Mouse (Mus musculus): ENCODE data around the gene Enkd1. TPM values are rescaled to one million over a fixed set of nuclear protein-coding genes. Genes with fewer than 3 reads are reported as not detected.
A peak's percentile ranks its signal among the peaks of the same experiment; 100 is the strongest.

Enkd1 gene
- polyA plus RNA-seq, 1 experiment = 9.1 TPM

DNA sequence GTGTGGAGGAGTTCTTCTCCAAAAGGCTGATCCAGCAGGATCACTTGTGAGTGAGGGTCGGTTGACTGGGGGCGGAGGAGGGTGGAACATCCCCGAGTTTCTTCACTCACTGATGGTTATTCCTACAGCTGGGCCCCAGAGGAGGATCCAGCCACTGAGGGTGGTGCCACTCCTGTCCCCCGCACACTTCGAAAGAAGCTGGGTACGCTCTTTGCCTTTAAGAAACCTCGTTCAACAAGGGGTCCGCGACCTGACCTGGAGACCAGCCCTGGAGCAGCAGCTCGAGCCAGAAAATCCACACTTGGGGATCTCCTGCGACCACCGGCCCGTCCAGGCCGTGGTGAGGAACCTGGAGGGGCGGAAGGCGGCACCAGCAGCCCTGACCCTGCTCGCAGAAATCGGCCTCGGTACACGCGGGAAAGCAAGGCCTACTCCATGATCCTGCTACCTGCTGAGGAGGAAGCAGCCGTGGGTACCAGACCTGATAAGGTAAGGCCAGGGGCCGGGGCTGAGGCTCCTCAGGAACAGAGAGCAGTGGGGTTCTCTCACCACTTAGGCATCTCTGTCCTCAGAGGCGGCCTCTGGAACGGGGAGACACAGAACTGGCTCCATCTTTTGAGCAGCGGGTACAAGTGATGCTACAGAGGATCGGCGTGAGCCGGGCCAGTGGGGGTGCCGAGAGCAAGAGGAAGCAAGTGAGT is 12.8 kb downstream of the Enkd1 start:
- H3K4me1 ChIP-seq (ENCODE audit: control insufficient read depth, insufficient read depth, low read length) = no peaks in the 10 kb centered on the region; the same call in 1 of the 2 replicates

DNA sequence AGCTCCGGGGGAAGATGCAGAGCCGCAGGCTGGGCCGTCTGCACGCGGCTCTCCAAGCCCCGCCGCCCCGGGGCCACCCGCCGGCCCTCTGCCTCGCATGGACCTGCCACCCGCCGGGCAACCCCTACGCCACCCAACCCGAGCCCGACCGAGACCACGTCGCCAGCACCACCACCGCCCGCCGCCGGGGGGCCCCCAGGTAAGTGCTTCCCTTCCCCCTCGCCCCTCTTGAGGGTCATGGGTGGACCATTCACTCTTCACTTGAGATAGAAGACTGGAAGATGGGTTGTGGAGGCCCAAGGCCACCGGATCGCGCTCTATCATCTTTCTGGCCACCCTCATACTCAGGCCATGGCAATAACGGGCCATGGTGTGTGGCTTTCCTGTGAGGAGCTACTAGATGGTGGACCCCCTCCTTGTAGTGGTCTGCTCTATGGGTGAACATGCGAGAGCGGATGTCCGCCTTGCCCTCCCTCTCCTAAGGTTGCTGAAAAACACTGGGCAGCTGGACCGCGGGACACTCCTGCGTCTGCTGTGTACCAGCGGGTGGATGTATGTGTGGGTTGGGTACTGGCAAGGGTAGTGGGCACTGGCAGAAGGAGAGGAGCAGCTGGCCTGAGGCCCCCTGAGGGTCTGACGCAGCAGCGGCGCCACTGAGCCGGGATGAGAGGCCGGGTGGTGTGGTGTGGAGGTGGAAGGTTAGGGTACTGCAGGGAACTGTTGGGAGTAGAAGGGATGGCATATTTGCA is 13.8 kb downstream of the Enkd1 start:
- TF ChIP-seq CTCF (IDR thresholded peaks at IDR 0.05; ENCODE audit: borderline replicate concordance, insufficient read depth, low read length) (no peak), POLR2A (IDR thresholded peaks at IDR 0.05; ENCODE audit: low read depth, low read length) (no peak)
- no peak overlapping the region for H3K27ac ChIP-seq (ENCODE audit: insufficient read depth, low read length)
- H3K4me3 ChIP-seq (ENCODE audit: insufficient read depth, low read length) = 0 out of 2 replicates have a peak overlapping the region, but pooled peaks have one; percentile 16
- no peaks in the 10 kb centered on the region for H3K4me1 ChIP-seq (ENCODE audit: control insufficient read depth, insufficient read depth, low read length)

More for the DNA sequence above, 12.8 kb downstream of the Enkd1 start:
- no peak overlapping the region for H3K4me3 ChIP-seq (ENCODE audit: insufficient read depth, low read length)
- H3K27ac ChIP-seq (ENCODE audit: insufficient read depth, low read length) = no peak overlapping the region
- TF ChIP-seq CTCF (IDR thresholded peaks at IDR 0.05; ENCODE audit: borderline replicate concordance, insufficient read depth, low read length) (no peak), POLR2A (IDR thresholded peaks at IDR 0.05; ENCODE audit: low read depth, low read length) (no peak)

DNA sequence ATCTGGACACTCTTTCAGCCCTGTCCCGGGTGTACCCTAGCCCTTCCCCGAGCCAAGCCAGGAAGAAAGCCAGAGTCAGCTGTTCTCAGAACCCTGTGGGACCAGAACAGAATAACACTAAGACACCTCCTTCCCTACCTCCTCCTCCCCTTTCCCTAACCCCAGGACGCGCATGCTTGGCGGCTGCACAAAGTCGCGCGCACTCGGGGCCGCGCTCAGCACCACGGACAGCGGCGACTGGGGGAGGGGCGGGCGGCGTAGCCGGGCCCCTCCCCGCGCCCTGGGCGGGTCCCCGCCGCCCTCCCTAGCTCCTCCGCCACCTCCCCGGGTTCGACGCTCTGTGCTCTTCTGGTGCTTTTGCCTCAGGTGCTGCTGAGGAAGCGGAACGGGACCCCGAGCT is 14.4 kb downstream of the Enkd1 start:
- no peak for TF ChIP-seq POLR2A (IDR thresholded peaks at IDR 0.05; ENCODE audit: low read depth, low read length)
- TF ChIP-seq CTCF (IDR thresholded peaks at IDR 0.05; ENCODE audit: borderline replicate concordance, insufficient read depth, low read length) = no peak
- 0 out of 2 replicates have a peak overlapping the region, but pooled peaks have one; percentile 16 for H3K4me3 ChIP-seq (ENCODE audit: insufficient read depth, low read length)
- no peak overlapping the region for H3K27ac ChIP-seq (ENCODE audit: insufficient read depth, low read length)
- H3K4me1 ChIP-seq (ENCODE audit: control insufficient read depth, insufficient read depth, low read length) = no peaks in the 10 kb centered on the region

DNA sequence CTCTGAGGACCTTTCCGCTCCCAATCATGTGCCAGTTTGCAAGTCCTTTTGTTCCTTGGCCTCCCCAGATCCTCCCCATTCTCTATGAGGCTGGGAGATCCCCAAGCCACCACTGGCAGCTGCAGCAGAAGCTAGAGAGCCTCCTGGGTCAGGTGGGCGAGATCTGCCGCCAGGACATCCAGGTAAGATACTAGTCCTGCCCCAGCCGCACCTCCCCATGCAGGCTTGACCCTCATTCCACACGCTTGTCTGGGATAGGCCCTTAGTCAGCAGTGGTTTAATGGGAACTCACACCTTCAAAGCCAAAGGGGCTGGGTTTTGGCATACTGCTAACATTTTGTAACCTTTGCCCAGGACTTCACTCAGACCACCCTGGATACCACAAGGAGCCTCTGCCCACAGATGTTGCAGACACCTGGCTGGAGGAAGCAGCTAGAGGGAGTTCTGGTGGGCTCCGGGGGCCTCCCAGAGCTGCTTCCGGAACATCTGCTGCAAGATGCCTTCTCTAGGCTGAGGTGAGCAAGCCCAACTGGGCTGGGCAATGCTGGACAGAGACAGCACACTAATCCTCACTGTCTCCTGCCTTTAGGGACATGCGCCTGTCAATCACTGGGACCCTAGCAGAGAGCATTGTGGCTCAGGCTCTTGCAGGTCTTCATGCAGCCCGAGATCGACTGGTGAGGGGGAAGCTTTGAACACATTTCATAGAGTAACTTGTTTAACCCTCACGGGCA is 15.4 kb downstream of the Enkd1 start:
- Histone ChIP-seq H3K4me3 (ENCODE audit: insufficient read depth, low read length) (no peak overlapping the region), H3K4me1 (ENCODE audit: control insufficient read depth, insufficient read depth, low read length) (no peaks in the 10 kb centered on the region), H3K27ac (ENCODE audit: insufficient read depth, low read length) (no peak overlapping the region)
- TF ChIP-seq CTCF (IDR thresholded peaks at IDR 0.05; ENCODE audit: borderline replicate concordance, insufficient read depth, low read length) = no peak
- TF ChIP-seq POLR2A (IDR thresholded peaks at IDR 0.05; ENCODE audit: low read depth, low read length) = no peak

DNA sequence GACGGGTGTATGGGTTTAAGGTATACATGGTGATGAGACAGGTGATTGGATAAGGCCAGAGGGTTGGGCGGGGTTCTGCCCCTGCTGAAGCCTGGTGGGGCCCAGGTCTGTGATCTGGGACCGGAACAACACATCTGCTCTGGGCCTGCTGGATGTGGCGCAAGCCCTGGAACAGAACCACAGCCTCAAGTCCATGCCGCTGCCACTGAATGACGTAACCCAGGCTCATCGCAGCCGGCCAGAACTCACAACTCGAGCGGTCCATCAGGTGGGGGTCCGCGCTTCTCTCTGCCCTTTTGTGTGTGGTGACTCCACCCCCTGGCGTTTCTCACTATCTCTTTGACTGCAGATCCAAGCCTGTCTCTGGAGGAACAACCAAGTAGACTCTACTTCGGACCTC is 17.0 kb downstream of the Enkd1 start:
- no peak overlapping the region for H3K27ac ChIP-seq (ENCODE audit: insufficient read depth, low read length)
- H3K4me3 ChIP-seq (ENCODE audit: insufficient read depth, low read length) = no peak overlapping the region
- TF ChIP-seq POLR2A (IDR thresholded peaks at IDR 0.05; ENCODE audit: low read depth, low read length) = no peak
- TF ChIP-seq CTCF (IDR thresholded peaks at IDR 0.05; ENCODE audit: borderline replicate concordance, insufficient read depth, low read length) = no peak
- no peaks in the 10 kb centered on the region for H3K4me1 ChIP-seq (ENCODE audit: control insufficient read depth, insufficient read depth, low read length)

DNA sequence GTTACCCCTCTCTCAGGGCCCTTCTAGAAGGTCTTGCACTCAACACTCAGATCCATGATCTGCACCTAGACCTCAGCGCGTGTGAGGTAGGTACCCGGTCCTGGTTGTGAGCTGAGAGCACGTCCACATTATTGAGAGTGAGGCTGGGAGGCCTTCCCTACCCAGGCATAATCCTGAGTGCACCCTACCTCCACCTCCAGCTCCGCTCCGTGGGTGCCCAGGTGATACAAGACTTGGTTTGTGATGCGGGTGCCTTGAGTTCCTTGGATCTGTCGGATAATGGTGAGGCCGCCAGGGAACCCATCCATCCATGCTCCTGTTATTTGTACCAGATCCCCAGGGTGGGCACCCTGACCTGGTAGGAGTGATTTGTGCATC is 18.0 kb downstream of the Enkd1 start:
- TF ChIP-seq POLR2A (IDR thresholded peaks at IDR 0.05; ENCODE audit: low read depth, low read length) (no peak), CTCF (IDR thresholded peaks at IDR 0.05; ENCODE audit: borderline replicate concordance, insufficient read depth, low read length) (no peak)
- H3K4me3 ChIP-seq (ENCODE audit: insufficient read depth, low read length) = no peak overlapping the region
- H3K27ac ChIP-seq (ENCODE audit: insufficient read depth, low read length) = no peak overlapping the region
- H3K4me1 ChIP-seq (ENCODE audit: control insufficient read depth, insufficient read depth, low read length) = no peaks in the 10 kb centered on the region

DNA sequence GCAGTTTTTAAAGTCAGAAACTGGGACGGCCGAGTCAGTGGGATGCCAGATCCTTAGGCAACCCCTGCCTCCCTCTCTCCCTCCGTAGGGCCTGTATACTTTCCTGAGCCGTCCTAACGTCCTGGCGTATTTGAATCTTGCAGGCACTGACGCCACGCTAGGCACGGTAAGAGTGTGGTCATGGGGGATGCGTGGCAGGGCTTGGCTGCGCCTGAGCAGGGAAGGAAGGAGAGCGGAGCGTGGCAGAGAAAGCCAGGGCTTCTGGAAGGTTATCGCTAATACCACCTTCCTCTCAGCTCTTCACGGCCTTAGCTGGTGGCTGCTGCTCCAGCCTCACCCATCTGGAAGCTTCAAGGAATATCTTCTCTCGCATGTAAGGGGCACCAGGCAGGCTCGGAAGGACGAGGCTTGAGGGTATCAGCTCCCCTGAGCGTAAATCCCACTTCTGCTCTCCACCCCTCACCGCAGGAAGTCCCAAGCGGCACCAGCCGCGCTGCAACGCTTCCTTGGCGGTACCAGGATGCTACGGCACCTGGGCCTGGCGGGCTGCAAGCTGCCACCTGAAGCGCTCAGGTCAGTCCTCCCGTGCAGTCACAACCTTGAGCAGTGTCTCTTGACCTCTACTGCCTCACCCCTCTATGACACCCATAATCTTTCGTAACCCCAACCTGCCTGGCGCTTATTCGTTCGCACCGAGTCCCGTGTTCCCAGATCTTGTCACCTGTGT is 18.6 kb downstream of the Enkd1 start:
- TF ChIP-seq POLR2A (IDR thresholded peaks at IDR 0.05; ENCODE audit: low read depth, low read length) (no peak), CTCF (IDR thresholded peaks at IDR 0.05; ENCODE audit: borderline replicate concordance, insufficient read depth, low read length) (no peak)
- H3K4me1 ChIP-seq (ENCODE audit: control insufficient read depth, insufficient read depth, low read length) = no peaks in the 10 kb centered on the region
- no peak overlapping the region for H3K27ac ChIP-seq (ENCODE audit: insufficient read depth, low read length)
- no peak overlapping the region for H3K4me3 ChIP-seq (ENCODE audit: insufficient read depth, low read length)

DNA sequence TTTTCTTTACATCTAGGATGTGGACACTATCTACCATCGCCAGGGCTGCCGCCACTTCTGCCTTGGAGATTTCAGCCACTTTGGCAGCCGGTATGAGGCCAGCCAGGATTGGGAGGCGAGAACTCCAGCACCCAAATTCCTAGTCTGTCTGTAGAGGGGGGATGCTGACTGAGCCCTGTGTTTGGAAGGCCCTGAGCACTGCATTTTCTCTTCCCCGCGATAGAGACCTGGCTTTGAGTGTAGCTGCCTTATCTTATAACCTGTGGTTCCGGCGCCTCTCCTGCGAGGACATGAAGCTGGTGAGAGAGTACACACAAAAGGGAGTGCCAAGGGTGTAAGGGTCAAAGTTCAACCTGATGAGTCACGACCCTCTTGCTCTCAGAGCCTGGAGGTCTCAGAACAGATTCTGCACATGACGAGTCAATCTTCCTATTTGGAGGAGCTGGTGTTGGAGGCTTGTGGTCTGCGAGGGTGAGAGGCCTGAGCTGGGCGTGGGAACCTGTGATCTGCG is 19.7 kb downstream of the Enkd1 start:
- Histone ChIP-seq H3K4me3 (ENCODE audit: insufficient read depth, low read length) (no peak overlapping the region), H3K4me1 (ENCODE audit: control insufficient read depth, insufficient read depth, low read length) (no peaks in the 10 kb centered on the region), H3K27ac (ENCODE audit: insufficient read depth, low read length) (no peak overlapping the region)
- TF ChIP-seq POLR2A (IDR thresholded peaks at IDR 0.05; ENCODE audit: low read depth, low read length) (no peak), CTCF (IDR thresholded peaks at IDR 0.05; ENCODE audit: borderline replicate concordance, insufficient read depth, low read length) (no peak)

DNA sequence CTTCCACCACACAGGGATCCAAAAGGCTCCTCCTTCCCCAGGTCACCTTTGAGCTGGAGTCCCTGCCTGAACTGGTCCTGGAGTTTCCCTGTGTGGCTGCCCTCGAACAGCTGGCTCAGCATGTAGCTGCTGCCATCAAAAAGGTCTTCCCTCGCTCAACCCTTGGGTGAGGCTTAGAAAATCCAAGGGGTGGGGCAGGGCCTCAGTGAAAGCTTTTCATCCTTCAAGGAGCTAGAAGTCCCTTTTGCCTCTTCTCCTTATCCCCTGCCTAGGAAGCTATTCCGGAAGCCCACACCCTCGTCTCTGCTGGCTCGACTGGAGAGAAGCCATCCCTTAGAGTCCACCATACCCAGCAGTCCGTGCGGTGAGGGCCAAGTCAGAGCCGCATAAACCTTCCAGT is 20.5 kb downstream of the Enkd1 start:
- Histone ChIP-seq H3K4me1 (ENCODE audit: control insufficient read depth, insufficient read depth, low read length) (no peaks in the 10 kb centered on the region), H3K4me3 (ENCODE audit: insufficient read depth, low read length) (no peak overlapping the region), H3K27ac (ENCODE audit: insufficient read depth, low read length) (no peak overlapping the region)
- TF ChIP-seq CTCF (IDR thresholded peaks at IDR 0.05; ENCODE audit: borderline replicate concordance, insufficient read depth, low read length) (no peak), POLR2A (IDR thresholded peaks at IDR 0.05; ENCODE audit: low read depth, low read length) (no peak)
